Mouse (Mus musculus) kidney, adult 8-10 months (tissue): ENCODE results near the gene Prrt1.

Experiments used
- DNase-seq, 2 experiments: peaks; one replicate each; pipeline ENCODE4 v3.0.0; 2022

Prrt1 gene

DNA sequence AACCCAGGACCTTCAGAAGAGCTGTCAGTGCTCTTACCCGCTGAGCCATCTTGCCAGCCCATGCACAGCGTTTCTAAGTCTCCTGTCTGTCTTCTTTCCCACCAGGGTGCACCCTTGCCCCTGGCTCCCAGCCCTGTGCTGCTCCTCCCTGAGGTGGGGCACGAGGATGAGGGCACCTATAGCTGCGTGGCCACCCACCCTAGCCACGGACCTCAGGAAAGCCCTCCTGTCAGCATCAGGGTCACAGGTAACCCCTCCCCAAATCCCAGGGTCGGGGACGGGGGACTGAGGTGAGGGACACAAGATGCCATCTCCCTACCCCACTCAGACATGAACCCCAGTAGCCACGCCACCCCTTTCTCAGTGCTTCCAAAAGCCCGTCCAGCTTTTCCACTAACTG is 29.4 kb upstream of the Prrt1 start:
- no peak for DNase-seq

GRCm38 (mm10) chr17:34601796-34602195 is 27.5 kb upstream of the Prrt1 start:
- DNase-seq = no peak

- DNase-seq = peak; percentile 100
Measured at GRCm38 (mm10) chr17:34603375-34604060, 25.8 kb upstream of the Prrt1 start, which contains the start of gene Rnf5. Gene Rnf5, minus strand, starts transcription at chr17:34603690.

DNA sequence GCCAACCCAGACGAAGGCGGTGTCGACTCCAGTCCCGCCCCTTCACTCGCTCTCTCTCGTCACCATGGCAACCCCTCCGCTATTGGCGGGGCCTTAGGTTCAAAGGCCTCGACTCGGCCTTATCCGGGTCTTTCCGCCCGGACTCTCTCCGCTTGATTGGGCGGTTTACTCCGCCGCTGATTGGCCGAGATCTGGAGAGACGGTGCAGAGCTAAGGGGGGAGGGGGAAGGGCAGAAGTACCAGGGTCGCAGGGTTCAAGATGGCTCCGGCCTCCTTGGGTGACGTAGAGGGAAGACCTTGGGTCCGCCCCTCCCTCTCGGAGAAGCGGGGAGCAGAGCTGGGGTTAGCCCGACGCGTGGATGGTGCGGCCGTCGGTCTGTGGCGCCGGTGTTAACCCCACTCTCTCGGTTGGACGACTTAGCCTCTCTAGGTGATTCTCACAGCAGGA is 25.2 kb upstream of the Prrt1 start, which contains the start of gene Agpat1:
Gene Agpat1, plus strand, starts transcription at position 202 of the 448 bp plus-strand sequence.
- peak; percentile 99 to 100 for DNase-seq

DNA sequence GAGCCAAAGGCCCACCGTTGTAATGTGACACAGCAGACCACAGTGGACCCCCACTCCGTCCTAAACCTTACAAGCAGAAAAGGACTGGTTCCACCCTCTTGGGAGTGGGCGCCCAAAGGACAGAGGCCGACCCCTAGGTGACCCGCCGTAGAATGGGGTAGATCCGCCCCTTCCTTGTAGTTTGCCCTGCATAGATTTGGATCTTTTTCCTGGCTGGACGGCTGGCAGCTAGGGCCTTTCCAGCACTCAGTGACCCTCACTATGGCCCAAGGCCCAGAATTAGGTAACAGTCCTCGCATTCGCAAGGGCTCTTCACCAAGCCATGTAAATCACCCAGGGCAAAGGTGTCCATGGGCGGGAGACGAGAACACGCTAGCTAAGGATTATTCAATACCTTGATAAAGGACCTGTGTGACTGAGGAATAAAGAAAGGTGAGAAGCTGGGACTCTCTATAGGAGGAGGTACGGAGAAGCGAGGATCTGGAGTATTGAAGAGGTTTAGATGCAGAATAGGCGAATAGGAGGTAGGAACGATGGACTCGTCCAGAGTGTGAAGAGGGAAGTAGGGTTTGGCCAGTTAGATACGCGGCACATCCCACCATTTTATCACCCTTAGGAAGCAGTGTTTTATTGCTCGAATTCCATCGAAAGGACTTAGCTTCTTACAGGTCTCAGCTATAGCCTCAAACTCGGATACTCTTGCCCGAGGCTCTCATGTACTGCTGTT is 24.7 kb upstream of the Prrt1 start:
- DNase-seq = peak; percentile 84 to 90

DNA sequence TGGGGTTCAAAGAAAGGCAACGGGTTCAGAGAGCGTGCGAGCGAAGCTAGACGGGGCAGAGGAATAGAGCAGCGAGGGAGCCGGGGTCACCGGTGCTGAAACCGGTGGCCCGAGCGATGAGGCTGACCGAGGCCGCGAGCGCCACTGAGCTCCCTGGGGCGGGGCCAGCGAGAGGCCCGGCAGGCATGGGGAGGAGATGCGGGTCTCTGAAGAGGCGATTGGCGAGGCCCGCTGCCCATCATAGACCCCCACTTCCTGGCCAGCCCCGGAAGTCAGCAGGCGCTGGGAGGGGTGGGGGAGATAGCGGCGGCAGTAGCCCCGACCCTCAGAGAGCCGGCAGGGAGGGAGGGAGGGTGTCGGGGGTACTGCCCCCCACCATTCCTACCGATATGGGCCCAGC is 23.7 kb upstream of the Prrt1 start:
- peak; percentile 96 to 98 for DNase-seq

DNA sequence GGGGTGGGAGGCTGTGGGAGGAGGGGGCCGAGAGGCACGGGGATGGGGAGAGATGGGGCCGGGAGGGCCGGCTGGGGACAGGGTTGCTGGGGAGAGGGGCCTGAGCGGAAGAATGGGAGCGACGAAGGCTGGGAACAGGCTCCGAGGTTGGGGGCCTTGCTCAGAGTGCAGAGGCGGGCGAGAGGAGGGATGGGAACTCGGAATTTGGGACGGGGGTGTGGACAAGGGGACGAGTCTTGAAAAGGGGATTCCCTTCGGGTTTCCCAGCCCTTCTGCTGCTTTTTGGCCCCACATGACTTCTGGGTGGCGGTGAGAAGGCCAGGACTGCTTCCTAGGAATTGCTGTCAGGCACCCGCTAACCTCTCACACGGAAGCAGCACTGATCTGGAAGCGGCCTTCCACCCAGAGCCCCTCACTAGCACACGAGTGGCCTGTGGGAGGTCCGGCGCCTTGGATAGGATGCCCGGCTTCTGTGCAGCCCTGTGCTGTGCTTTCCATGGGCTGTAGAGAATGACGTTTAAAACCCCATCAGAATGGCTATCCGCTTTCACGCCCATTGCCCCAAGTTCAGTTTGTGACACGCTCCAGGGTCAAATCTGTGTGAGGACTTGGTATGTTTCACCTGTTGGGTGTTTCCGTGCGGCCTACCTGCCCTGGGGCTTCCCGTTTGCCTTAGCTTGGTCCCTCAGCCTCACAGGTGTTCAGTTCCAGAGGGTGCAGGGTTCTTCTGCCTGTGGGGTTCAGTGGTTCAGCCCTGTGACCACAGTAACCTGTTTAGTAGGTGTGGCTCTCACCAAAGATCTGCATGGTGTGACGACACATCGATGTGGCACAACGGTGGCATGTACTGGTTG is 22.9 kb upstream of the Prrt1 start:
- no peak for DNase-seq

DNA sequence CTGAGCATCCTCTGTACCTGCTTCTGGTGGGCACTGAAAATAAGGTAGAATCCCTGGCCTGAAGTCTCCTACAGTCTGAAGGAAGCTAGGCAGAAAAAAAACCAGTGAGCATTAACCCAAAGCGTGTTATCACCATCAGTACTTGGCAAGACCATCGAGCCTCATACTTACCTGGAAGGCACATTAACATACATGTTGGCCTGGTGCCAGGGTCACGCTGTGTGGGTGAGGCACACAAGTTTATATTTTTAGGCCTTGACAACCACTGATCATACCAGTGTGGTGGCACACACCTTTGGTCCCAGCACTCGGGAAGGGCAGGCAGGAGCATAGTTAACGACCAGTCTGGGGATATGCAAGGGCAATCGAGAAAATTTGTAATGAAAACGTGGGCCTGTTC is 21.3 kb upstream of the Prrt1 start:
- no peak for DNase-seq

DNA sequence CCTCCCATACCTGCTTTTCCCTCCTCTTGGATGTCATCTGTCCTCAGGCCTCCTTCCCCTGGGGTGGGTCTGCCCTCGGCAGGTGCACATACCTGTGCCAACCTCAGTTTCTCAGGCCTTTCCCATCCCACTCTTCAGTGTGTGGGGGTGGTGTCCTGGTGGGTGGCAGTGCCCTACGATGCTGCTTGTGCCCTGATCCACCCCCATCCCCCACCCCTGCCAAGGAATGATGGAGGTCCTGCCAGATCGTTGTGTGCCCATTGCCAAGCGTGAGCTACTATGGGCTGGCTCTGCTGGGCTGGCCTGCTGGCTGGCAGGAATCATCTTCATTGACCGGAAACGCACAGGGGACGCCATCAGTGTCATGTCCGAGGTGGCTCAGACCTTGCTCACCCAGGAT is 18.3 kb upstream of the Prrt1 start:
- no peak for DNase-seq

DNA sequence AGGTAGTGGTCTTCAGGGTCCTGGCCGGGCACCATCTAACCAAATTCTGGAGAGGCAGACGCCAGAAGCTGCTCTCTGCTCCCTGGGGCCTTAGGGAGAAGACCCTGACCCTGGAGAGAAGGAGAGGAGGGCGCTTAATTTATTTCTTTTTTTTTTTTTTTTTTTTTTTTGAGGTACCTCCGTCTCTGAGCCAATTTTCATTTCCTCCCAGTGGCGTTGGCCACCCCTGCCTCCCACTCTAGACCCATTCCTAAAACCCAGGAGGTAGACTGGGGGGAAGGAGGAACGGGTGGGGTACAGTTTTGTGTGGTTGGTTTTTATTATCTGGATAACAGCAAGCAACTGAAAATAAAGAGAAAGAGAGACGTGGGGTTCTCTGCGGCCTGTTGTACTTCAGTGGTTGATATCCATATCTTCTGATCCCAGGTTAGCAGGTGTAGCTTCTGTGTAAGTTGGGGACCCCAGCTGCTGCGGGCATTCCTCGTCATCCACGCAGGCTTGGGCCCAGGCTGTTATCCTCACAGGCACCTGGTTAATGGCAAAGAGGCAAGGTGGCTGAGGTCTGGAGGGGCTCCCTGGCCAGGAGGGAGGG is 16.2 kb upstream of the Prrt1 start:
- no peak for DNase-seq

- no peak for DNase-seq
Measured at GRCm38 (mm10) chr17:34613830-34614229, 15.5 kb upstream of the Prrt1 start.

DNA sequence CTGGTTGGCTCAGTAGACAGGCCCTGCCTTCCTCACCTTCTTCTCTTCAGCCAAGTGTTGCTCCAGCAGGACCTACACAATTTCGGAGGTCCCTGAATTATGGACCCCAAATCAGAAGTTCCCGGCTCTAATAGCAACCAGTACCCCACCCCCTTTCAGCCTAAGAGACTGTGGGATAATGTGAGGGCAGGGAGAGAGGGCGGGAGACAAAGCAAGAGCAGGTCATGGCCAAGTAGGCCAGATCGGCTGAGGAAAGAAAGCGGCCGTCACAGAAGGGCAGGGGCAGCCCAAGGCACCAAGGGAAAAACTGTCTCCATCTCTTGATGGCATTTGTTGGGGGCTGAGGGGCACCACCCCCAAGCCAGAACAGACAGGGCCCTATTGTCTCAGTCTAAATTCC is 13.5 kb upstream of the Prrt1 start, which contains the start of gene Egfl8:
Gene Egfl8, minus strand, starts transcription at position 101 of the 400 bp plus-strand sequence.
- DNase-seq = no peak

DNA sequence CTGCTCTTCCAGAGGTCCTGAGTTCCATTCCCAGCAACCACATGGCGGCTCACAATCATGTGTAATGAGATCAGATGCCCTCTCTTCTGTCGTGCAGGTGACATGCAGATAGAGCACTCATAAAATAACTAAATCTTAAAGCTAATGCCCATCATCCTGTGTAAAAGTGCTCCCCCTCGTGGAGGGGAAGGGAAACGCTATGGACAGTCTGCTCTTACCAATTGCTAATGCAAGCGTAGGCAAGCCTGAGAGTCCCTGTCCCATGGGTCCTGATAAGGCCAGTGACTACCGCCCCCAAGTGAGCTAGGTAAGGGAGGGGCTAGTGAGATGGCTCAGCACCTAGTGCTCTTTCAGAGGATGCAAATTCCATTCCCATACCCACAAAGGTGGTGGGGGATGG is 10.3 kb upstream of the Prrt1 start:
- peak; percentile 59 to 80 for DNase-seq

DNA sequence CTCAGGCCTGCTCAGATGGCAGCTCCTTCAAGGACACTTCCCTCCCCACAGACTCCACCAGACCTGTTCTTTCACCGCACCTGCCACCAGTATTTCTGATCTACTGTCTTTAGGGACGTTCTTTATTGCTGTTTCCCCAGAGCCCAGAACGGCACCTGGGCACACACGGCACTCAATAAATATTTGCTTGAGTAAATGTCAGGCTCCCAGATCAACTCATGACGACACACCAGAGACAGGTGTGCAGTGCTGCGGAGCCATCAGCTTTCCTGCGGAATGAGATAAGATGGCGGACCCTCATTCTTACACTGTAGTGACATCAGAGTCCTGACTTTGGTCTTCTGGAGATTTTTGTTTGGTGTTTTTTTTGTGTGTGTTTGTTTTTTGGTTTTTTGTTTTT is 8.3 kb upstream of the Prrt1 start:
- DNase-seq = no peak

DNA sequence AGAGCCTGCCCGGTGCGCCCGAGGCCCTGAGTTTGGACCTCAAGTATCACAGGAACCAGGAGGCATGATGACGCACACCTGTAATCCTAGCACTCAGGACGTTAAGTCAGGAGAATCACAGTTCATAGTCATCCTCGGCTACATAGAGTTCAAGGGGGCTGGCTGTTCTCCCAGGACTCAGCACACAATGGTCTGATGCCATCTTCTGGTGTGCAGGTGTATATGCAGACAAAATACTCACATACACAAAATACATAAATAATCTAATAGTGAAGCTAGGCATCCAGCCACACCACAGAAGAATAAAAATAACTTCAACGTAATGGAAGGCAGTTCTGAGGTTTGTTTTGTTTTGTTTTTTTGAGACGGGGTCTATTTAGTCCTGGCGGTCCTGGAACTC is 6.2 kb upstream of the Prrt1 start:
- DNase-seq = no peak

GRCm38 (mm10) chr17:34624981-34625380 is 4.4 kb upstream of the Prrt1 start:
- DNase-seq = no peak

DNA sequence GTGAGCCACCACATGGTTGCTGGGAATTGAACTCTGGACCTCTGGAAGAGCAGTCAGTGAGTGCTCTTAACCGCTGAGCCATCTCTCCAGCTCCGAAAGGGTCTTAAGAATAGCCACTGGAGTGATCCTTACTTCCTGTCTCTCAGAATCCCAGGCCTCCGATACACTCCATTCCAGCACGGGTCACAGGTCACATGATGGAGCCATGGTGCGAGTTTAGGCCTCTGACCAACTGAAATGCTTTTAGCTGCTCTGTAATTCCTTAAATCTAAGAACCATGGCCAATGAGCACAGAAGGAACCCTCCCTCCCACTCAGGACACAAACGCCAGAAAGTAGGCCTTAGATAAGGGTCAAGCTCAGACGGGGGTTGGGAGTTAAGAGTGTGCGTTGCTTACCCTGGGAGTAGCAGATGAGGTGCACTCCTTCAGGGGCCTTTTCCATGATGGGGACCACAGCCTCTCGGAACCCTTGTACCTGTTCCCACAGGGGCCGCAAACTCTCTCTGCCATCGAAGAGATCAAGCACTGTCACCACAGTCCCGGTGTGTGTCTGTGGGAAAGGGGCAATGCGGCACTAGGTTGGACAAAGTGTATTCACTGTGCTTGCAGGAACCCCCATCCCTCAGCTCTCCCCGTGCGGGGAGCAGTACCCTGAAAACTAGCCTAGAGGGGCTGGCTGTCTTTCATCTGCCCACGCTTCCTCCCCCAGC is 3.1 kb upstream of the Prrt1 start:
- DNase-seq = no peak

- DNase-seq = no peak
Measured at GRCm38 (mm10) chr17:34626773-34627092, 2.6 kb upstream of the Prrt1 start.

- DNase-seq = peak; percentile 91 to 92
Measured at GRCm38 (mm10) chr17:34627093-34627942, 2.0 kb upstream of the Prrt1 start.

DNA sequence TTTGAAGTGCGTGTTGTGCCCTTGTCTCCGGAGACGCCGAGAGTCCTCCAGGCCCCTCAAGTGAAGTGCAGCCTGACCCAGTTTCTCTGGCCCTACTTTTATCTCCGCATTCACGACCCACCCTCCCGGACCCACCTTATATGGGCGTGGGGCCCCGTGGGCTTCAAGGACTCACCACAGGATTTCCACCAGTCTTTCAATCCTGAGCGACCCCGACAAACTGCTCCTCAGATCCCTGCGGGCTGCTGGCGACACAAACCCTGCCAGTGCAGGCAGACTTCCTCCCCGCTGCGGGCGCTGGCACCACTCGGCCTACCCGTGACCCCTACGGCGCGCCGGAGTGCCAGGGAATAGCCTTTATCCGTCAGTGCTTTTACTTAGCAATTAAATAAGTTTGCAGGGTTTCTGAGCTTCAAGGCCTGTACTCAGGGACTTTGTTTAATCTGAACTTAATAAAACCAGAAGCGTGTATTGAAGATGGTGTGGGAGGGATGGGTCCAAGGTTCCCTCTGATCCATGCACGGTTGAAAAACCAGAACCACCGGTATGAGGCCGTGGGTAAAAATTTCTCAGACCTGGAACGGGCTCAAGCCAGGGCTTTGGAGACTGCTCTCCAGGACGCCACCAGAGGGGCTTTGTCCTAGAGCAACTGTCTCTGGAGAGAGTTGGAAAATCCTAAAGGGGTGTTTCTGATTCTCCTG is 1.2 kb upstream of the Prrt1 start, which contains the start of gene Ppt2:
Gene Ppt2, minus strand, starts transcription at position 568 of the 701 bp plus-strand sequence.
- DNase-seq = peak; percentile 72 to 78

- no peak for DNase-seq
Measured at GRCm38 (mm10) chr17:34628644-34628967, 727 bp upstream of the Prrt1 start.
